Mouse (Mus musculus) thymus, adult 2 months (tissue): ENCODE results near the gene Fam83g.

Experiments used
- CTCF ChIP-seq: fragments of 200-500 bp; IDR thresholded peaks from 2 replicates; pipeline ENCODE4 v1.5.1; 2012; ENCODE audit warnings: mild to moderate bottlenecking, control low read depth, low read length, moderate library complexity, borderline replicate concordance; ENCODE audit not compliant: control insufficient read depth, poor library complexity, insufficient read depth; ENCODE audit errors: extremely low read depth
- POLR2A ChIP-seq: fragments of 200-500 bp; IDR thresholded peaks from 2 replicates; pipeline ENCODE4 v1.6.1; 2012; ENCODE audit warnings: mild to moderate bottlenecking, low read length, control low read depth, moderate library complexity; ENCODE audit not compliant: control insufficient read depth, poor library complexity, insufficient read depth; ENCODE audit errors: extremely low read depth

GRCm38 (mm10) chr11:61751612-61752011 is 67.7 kb downstream of the Fam83g start:
- TF ChIP-seq CTCF (no peak), POLR2A (no peak)
